Mouse (Mus musculus) forebrain, embryonic 11.5 days (tissue): ENCODE data around the gene Ppfibp1. TPM values are rescaled to one million over a fixed set of nuclear protein-coding genes. Genes with fewer than 3 reads are reported as not detected.

Experiments used
- ATAC-seq: fragments of 200-750 bp; cut with Nextera tagmentation; replicated peaks from 2 replicates; pipeline ENCODE4 v1.8.0; 2017; ENCODE audit warnings: moderate TSS enrichment; ENCODE audit not compliant: low FRiP score
- DNase-seq: peaks from one replicate; pipeline ENCODE4 v3.0.0-alpha.2; 2017; ENCODE audit warnings: low spot score
- H3K27ac ChIP-seq: fragments of 300-500 bp; sonication (generic); 2 replicates; pipeline ENCODE4 v1.5.1; 2014; ENCODE audit warnings: low read depth, low read length
- H3K27me3 ChIP-seq: fragments of 300-500 bp; sonication (generic); 2 replicates; pipeline ENCODE4 v1.6.1; 2014; ENCODE audit warnings: mild to moderate bottlenecking, low read length, mixed read lengths; ENCODE audit not compliant: control insufficient read depth, insufficient read depth
- H3K36me3 ChIP-seq: fragments of 300-500 bp; sonication (generic); 2 replicates; pipeline ENCODE4 v1.6.1; 2014; ENCODE audit warnings: mild to moderate bottlenecking, low read length, moderate library complexity, mixed read lengths; ENCODE audit not compliant: control insufficient read depth, insufficient read depth
- H3K4me1 ChIP-seq: fragments of 300-500 bp; sonication (generic); replicated peaks from 2 replicates; pipeline ENCODE4 v1.6.1; 2014; ENCODE audit warnings: low read length, mixed read lengths; ENCODE audit not compliant: control insufficient read depth, insufficient read depth
- H3K4me2 ChIP-seq: fragments of 300-500 bp; sonication (generic); 2 replicates; pipeline ENCODE4 v1.6.1; 2014; ENCODE audit warnings: low read depth, mild to moderate bottlenecking, low read length, moderate library complexity, mixed read lengths; ENCODE audit not compliant: severe bottlenecking
- H3K4me3 ChIP-seq: fragments of 300-500 bp; sonication (generic); 2 replicates; pipeline ENCODE4 v1.5.1; 2014; ENCODE audit warnings: low read depth, low read length
- H3K9ac ChIP-seq: fragments of 300-500 bp; sonication (generic); 2 replicates; pipeline ENCODE4 v1.6.1; 2014; ENCODE audit warnings: low read length
- H3K9me3 ChIP-seq: fragments of 300-500 bp; sonication (generic); 2 replicates; pipeline ENCODE4 v1.6.1; 2016; ENCODE audit warnings: low read length, mixed read lengths; ENCODE audit not compliant: control insufficient read depth
- WGBS: fragments of 180-500 bp; shearing (Covaris S2); extraction: QIAGEN DNeasy Blood & Tissue Kit; methylation state at CpG from one replicate; pipeline ENCODE4 v1.1.7; 2014; 5-methylcytosine and 5-hydroxymethylcytosine counted together
- polyA plus RNA-seq: library from polyadenylated mRNA; unstranded; fragments of >200 nt; fragmentation: Nextera tagmentation; extraction: Ambion mirVana; gene quantifications from 2 replicates; pipeline ENCODE4 v1.2.1, GENCODE M21; 2014

Gene Ppfibp1
- polyA plus RNA-seq, 1 experiment from 2014 or later: 38.4 TPM

GRCm38 (mm10) chr6:146973406-146973805 lies 85.1 kb downstream of the Ppfibp1 start:
- Histone ChIP-seq H3K9ac (no peak overlapping the region), H3K4me1 (peaks cover 4% of the 10 kb centered on the region; the same call in 1 of the 2 replicates), H3K36me3 (no peaks in the 10 kb centered on the region), H3K4me2 (no peak overlapping the region), H3K4me3 (no peak overlapping the region), H3K27ac (no peak overlapping the region), H3K9me3 (no peaks in the 10 kb centered on the region), H3K27me3 (no peaks in the 10 kb centered on the region)
- DNase-seq: no peak
- no peak for ATAC-seq
- WGBS: 58% methylated on average over 2 of the region's 2 CpGs

DNA sequence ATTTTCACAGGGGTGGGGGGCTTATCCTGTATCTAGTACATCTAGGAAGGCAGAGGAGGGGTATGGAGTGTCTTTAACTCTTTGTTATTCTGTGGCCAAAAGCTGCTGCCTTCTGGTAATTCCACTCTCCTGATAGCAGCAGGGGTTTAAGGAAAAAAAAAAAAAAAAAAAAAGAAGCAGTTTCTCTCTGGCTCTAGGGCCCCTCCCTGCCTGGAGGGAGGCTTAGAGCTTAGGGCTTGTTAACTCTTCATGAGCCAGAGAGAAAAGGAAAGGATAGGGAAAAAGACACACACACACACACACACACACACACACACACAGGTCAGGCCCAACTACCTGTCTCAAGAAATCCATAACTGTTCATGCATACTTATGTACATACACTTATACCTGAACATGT lies 85.5 kb downstream of the Ppfibp1 start:
- Histone ChIP-seq H3K9ac (no peak overlapping the region), H3K9me3 (no peaks in the 10 kb centered on the region), H3K27ac (no peak overlapping the region), H3K4me2 (no peak overlapping the region), H3K4me3 (no peak overlapping the region), H3K4me1 (peaks cover 4% of the 10 kb centered on the region; the same call in 1 of the 2 replicates), H3K27me3 (no peaks in the 10 kb centered on the region), H3K36me3 (no peaks in the 10 kb centered on the region)
- DNase-seq (no peak), ATAC-seq (no peak)

GRCm38 (mm10) chr6:146976446-146976845 lies 88.2 kb downstream of the Ppfibp1 start:
- 92% methylated on average over 8 of the region's 8 CpGs for WGBS
- Histone ChIP-seq H3K4me2 (no peak overlapping the region), H3K4me3 (no peak overlapping the region), H3K27me3 (no peaks in the 10 kb centered on the region), H3K36me3 (no peaks in the 10 kb centered on the region), H3K9me3 (no peaks in the 10 kb centered on the region), H3K27ac (no peak overlapping the region), H3K9ac (no peak overlapping the region), H3K4me1 (peaks cover 8% of the 10 kb centered on the region; the same call in 1 of the 2 replicates)
- no peak for ATAC-seq
- no peak for DNase-seq

DNA sequence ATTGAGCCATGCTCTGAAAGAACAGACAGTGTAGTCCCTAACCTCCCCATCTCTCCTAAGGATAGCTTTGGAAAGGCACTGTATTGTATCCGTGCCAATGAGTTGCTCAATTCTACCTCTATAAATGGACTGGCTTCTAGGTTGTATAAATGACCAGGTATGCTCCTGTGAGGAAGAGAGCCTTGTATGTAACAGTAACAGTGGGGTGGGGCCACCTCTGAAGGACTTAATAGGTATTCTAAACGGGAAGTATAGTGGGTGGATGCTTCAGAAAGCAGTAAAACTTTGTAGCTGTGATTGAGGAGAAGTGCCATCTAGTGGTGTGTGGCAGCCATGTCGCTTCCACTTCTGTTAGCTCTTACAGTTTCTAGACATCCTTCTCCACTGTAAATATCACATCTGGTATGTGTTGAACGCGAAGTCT lies 90.4 kb downstream of the Ppfibp1 start:
- H3K4me2 ChIP-seq: no peak overlapping the region
- no peak overlapping the region for H3K9ac ChIP-seq
- H3K4me1 ChIP-seq: peaks cover 5% of the 10 kb centered on the region; the same call in 1 of the 2 replicates
- no peaks in the 10 kb centered on the region for H3K27me3 ChIP-seq
- no peak overlapping the region for H3K4me3 ChIP-seq
- 64% methylated on average over 5 of the region's 5 CpGs for WGBS
- no peaks in the 10 kb centered on the region for H3K9me3 ChIP-seq
- H3K36me3 ChIP-seq: no peaks in the 10 kb centered on the region
- ATAC-seq (no peak), DNase-seq (no peak)
- H3K27ac ChIP-seq: no peak overlapping the region

GRCm38 (mm10) chr6:146979115-146979744 lies 90.9 kb downstream of the Ppfibp1 start:
- 78% methylated on average over 1 of the region's 1 CpGs for WGBS
- Histone ChIP-seq H3K4me3 (no peak overlapping the region), H3K9me3 (no peaks in the 10 kb centered on the region), H3K4me1 (peaks cover 4% of the 10 kb centered on the region; the same call in 1 of the 2 replicates), H3K4me2 (no peak overlapping the region), H3K9ac (no peak overlapping the region), H3K27ac (no peak overlapping the region), H3K36me3 (no peaks in the 10 kb centered on the region), H3K27me3 (no peaks in the 10 kb centered on the region)
- DNase-seq: no peak
- no peak for ATAC-seq

DNA sequence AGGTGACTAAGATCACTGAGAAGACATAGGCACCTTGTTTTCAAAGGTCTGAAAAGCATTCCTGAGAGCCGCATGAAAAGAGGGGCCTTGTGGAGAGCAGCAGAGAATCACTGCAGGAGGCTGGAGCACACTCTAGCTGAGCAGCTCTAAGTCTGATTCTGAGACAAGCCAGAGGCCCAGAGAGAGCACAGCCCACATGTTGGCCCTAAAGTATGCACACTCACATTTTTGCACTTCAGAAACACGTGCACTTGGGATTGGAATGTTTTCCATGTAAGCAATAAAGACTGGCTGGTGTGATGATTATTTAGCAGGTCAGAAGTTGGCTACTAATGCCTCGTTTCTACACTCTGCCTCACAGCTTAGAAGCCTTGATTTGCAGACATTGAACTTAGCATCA lies 91.7 kb downstream of the Ppfibp1 start:
- Histone ChIP-seq H3K4me1 (peaks cover 4% of the 10 kb centered on the region; the same call in 1 of the 2 replicates), H3K4me2 (no peak overlapping the region), H3K27me3 (no peaks in the 10 kb centered on the region), H3K36me3 (no peaks in the 10 kb centered on the region), H3K4me3 (no peak overlapping the region), H3K9ac (no peak overlapping the region), H3K27ac (no peak overlapping the region), H3K9me3 (no peaks in the 10 kb centered on the region)
- DNase-seq: no peak
- ATAC-seq: no peak
- WGBS: 36% methylated on average over 3 of the region's 3 CpGs

DNA sequence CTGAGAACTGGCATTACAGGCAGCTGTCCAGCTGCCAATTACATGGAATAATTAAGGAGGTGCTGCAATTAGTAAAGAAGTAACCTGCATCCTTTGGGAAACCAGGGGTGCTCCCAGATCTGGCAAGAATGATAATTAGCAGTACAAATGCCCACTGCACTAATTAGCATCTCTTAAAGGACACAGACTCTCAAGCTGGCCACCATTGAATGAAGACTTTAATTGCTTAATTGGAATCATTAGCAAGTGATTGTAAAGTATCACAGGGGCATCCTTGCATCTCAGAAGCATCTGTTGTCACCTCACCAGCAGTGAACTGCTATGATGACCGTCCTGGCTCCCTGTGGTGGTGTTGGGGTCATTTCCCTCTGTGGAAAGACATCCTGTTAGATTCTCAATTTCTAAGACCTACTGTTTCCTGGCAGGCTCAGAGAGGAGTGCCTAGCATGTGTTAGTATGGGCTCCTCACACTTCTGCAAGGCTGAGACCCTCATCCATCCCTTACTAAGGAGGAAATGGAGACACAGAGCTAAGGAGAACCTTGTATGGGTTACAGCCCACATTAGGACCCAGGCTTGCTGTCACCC lies 93.1 kb downstream of the Ppfibp1 start:
- Histone ChIP-seq H3K36me3 (no peaks in the 10 kb centered on the region), H3K4me3 (no peak overlapping the region), H3K27me3 (no peaks in the 10 kb centered on the region), H3K9me3 (no peaks in the 10 kb centered on the region), H3K4me1 (peaks cover 4% of the 10 kb centered on the region; the same call in 1 of the 2 replicates), H3K4me2 (no peak overlapping the region), H3K27ac (peak overlapping the region; percentile 66), H3K9ac (no peak overlapping the region)
- DNase-seq (peak; percentile 57), ATAC-seq (peak; percentile 82)
- 15% methylated on average over 1 of the region's 1 CpGs for WGBS

- Histone ChIP-seq H3K4me1 (peaks cover 4% of the 10 kb centered on the region; the same call in 1 of the 2 replicates), H3K36me3 (no peaks in the 10 kb centered on the region), H3K27me3 (no peaks in the 10 kb centered on the region), H3K9ac (no peak overlapping the region), H3K4me3 (no peak overlapping the region), H3K4me2 (no peak overlapping the region), H3K9me3 (no peaks in the 10 kb centered on the region), H3K27ac (no peak overlapping the region)
- WGBS: 77% methylated on average over 3 of the region's 3 CpGs
- no peak for DNase-seq
- no peak for ATAC-seq
These were observed 96.3 kb downstream of the Ppfibp1 start for GRCm38 (mm10) chr6:146984569-146984968.

DNA sequence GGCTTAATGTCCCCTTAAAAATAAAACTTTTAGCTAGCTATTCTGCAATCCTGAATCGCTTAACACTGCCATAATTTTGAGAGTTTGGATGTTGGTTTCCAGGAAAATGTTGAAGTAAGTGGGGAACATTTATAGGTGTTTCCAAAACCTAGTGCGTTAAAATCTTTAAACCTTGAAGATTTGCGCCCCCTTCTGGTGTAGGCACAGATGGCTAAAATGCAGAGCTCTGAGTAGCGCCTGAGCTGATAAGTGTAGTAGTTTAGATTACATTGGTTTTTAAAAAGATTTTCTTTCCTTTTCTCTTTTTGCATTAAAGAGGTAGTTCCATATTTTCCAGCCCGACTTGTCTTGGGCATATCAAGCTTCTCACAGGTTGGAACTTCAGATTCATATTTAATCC lies 105.9 kb downstream of the Ppfibp1 start:
- no peaks in the 10 kb centered on the region for H3K27me3 ChIP-seq
- H3K36me3 ChIP-seq: no peaks in the 10 kb centered on the region
- no peak overlapping the region for H3K27ac ChIP-seq
- DNase-seq: peak; percentile 64
- no peak for ATAC-seq
- H3K9me3 ChIP-seq: no peaks in the 10 kb centered on the region
- H3K4me2 ChIP-seq: no peak overlapping the region
- no peak overlapping the region for H3K9ac ChIP-seq
- no peaks in the 10 kb centered on the region for H3K4me1 ChIP-seq
- no peak overlapping the region for H3K4me3 ChIP-seq
- 43% methylated on average over 5 of the region's 5 CpGs for WGBS
